Mouse (Mus musculus): ENCODE data around the gene Masp2. TPM values are rescaled to one million over a fixed set of nuclear protein-coding genes. Genes with fewer than 3 reads are reported as not detected.

The Masp2 gene
- polyA plus RNA-seq, 1 experiment from 2014 or later = 0.84 TPM

GRCm38 (mm10) chr4:148595916-148596315, 6.4 kb upstream of the Masp2 start:
- Histone ChIP-seq H3K4me1 (ENCODE audit: control insufficient read depth, insufficient read depth, low read length) (peaks cover 10% of the 10 kb centered on the region), H3K27me3 (replicated peaks; ENCODE audit: control insufficient read depth, insufficient read depth, low read length) (no peaks in the 10 kb centered on the region), H3K27ac (ENCODE audit: low read length) (no peak overlapping the region), H3K9me3 (ENCODE audit: control insufficient read depth, low read length) (peaks cover 4% of the 10 kb centered on the region; the same call in 1 of the 2 replicates), H3K9ac (ENCODE audit: low read depth, low read length) (no peak overlapping the region), H3K4me2 (ENCODE audit: low read depth, low read length) (no peak overlapping the region), H3K36me3 (ENCODE audit: control insufficient read depth, insufficient read depth, low read length) (peaks cover 52% of the 10 kb centered on the region), H3K4me3 (ENCODE audit: low read length) (no peak overlapping the region)
- 84% methylated on average over 6 of the region's 6 CpGs for WGBS
- no peak for ATAC-seq

GRCm38 (mm10) chr4:148596731-148597130, 5.6 kb upstream of the Masp2 start:
- 96% methylated on average over 3 of the region's 3 CpGs for WGBS
- H3K4me2 ChIP-seq (ENCODE audit: low read depth, low read length) = no peak overlapping the region
- peaks cover 4% of the 10 kb centered on the region; the same call in 1 of the 2 replicates for H3K9me3 ChIP-seq (ENCODE audit: control insufficient read depth, low read length)
- no peak overlapping the region for H3K4me3 ChIP-seq (ENCODE audit: low read length)
- ATAC-seq = no peak
- no peaks in the 10 kb centered on the region for H3K27me3 ChIP-seq (replicated peaks; ENCODE audit: control insufficient read depth, insufficient read depth, low read length)
- H3K27ac ChIP-seq (ENCODE audit: low read length) = no peak overlapping the region
- peaks cover 10% of the 10 kb centered on the region for H3K4me1 ChIP-seq (ENCODE audit: control insufficient read depth, insufficient read depth, low read length)
- H3K36me3 ChIP-seq (ENCODE audit: control insufficient read depth, insufficient read depth, low read length) = peaks cover 52% of the 10 kb centered on the region
- no peak overlapping the region for H3K9ac ChIP-seq (ENCODE audit: low read depth, low read length)

DNA sequence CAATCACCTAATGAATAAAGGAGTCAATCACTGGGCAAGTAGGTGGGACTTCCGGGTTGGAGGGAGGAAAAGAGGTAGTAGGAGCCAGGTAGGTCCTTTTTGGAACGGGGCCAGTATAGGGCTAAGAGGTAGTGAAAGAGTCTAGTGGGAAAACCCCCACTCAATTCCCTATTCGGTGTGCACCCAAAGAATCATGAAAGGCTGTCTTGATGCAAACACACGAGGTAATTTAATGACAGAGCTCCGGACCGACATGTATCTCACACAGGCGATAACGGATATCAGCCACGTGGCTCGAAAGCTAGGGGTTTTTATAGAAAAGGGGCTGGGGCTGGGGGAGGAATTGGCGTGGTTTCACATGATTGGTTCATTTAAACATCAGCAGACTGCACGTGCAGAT, 3.5 kb upstream of the Masp2 start:
- Histone ChIP-seq H3K27me3 (replicated peaks; ENCODE audit: control insufficient read depth, insufficient read depth, low read length) (no peaks in the 10 kb centered on the region), H3K36me3 (ENCODE audit: control insufficient read depth, insufficient read depth, low read length) (peaks cover 45% of the 10 kb centered on the region), H3K4me3 (ENCODE audit: low read length) (no peak overlapping the region), H3K4me1 (ENCODE audit: control insufficient read depth, insufficient read depth, low read length) (no peaks in the 10 kb centered on the region), H3K4me2 (ENCODE audit: low read depth, low read length) (no peak overlapping the region), H3K27ac (ENCODE audit: low read length) (no peak overlapping the region), H3K9ac (ENCODE audit: low read depth, low read length) (no peak overlapping the region), H3K9me3 (ENCODE audit: control insufficient read depth, low read length) (peaks cover 4% of the 10 kb centered on the region; the same call in 1 of the 2 replicates)
- 95% methylated on average over 12 of the region's 12 CpGs for WGBS
- ATAC-seq = no peak

GRCm38 (mm10) chr4:148600316-148600715, 2.0 kb upstream of the Masp2 start:
- Histone ChIP-seq H3K9ac (ENCODE audit: low read depth, low read length) (no peak overlapping the region), H3K4me2 (ENCODE audit: low read depth, low read length) (no peak overlapping the region), H3K4me3 (ENCODE audit: low read length) (no peak overlapping the region), H3K36me3 (ENCODE audit: control insufficient read depth, insufficient read depth, low read length) (peaks cover 30% of the 10 kb centered on the region), H3K9me3 (ENCODE audit: control insufficient read depth, low read length) (peaks cover 4% of the 10 kb centered on the region; the same call in 1 of the 2 replicates), H3K4me1 (ENCODE audit: control insufficient read depth, insufficient read depth, low read length) (no peaks in the 10 kb centered on the region), H3K27me3 (replicated peaks; ENCODE audit: control insufficient read depth, insufficient read depth, low read length) (no peaks in the 10 kb centered on the region), H3K27ac (ENCODE audit: low read length) (no peak overlapping the region)
- ATAC-seq = no peak
- WGBS = 84% methylated on average over 4 of the region's 4 CpGs

DNA sequence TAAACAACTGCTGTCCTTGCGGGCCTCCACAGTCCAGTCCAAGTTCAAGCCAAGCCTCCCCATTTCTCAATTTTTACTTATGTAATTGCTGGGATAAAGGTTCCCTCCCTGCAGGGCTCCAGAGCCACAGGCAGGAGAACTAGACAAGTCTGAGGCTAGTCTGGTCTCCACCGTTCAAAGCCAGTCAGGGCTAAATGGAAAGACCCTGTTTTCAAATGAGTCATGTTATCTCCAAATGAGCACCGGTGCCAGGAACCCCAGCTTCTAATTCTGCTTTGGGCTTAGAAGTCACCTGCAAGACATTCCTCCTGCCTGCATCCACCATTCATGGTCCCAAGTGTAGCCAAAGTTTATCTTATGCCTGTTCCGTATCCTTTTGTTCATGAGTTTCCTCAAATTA, 483 bp upstream of the Masp2 start:
- H3K9me3 ChIP-seq (ENCODE audit: control insufficient read depth, low read length) = peaks cover 4% of the 10 kb centered on the region; the same call in 1 of the 2 replicates

GRCm38 (mm10) chr4:148603376-148604139, 1.2 kb downstream of the Masp2 start:
- ATAC-seq = no peak
- no peaks in the 10 kb centered on the region for H3K27me3 ChIP-seq (replicated peaks; ENCODE audit: control insufficient read depth, insufficient read depth, low read length)
- no peak overlapping the region for H3K4me2 ChIP-seq (ENCODE audit: low read depth, low read length)
- H3K4me1 ChIP-seq (ENCODE audit: control insufficient read depth, insufficient read depth, low read length) = no peaks in the 10 kb centered on the region
- H3K36me3 ChIP-seq (ENCODE audit: control insufficient read depth, insufficient read depth, low read length) = peaks cover 5% of the 10 kb centered on the region
- no peak overlapping the region for H3K4me3 ChIP-seq (ENCODE audit: low read length)
- H3K27ac ChIP-seq (ENCODE audit: low read length) = no peak overlapping the region
- H3K9ac ChIP-seq (ENCODE audit: low read depth, low read length) = no peak overlapping the region
- WGBS = 70% methylated on average over 10 of the region's 10 CpGs
- peaks cover 4% of the 10 kb centered on the region; the same call in 1 of the 2 replicates for H3K9me3 ChIP-seq (ENCODE audit: control insufficient read depth, low read length)

More for the DNA sequence above, 483 bp upstream of the Masp2 start:
- no peak overlapping the region for H3K27ac ChIP-seq (ENCODE audit: low read length)
- H3K9ac ChIP-seq (ENCODE audit: low read depth, low read length) = no peak overlapping the region
- H3K36me3 ChIP-seq (ENCODE audit: control insufficient read depth, insufficient read depth, low read length) = peaks cover 17% of the 10 kb centered on the region
- H3K4me2 ChIP-seq (ENCODE audit: low read depth, low read length) = no peak overlapping the region
- H3K4me3 ChIP-seq (ENCODE audit: low read length) = no peak overlapping the region
- WGBS = 83% methylated on average over 4 of the region's 4 CpGs
- H3K27me3 ChIP-seq (replicated peaks; ENCODE audit: control insufficient read depth, insufficient read depth, low read length) = no peaks in the 10 kb centered on the region
- no peak for ATAC-seq
- no peaks in the 10 kb centered on the region for H3K4me1 ChIP-seq (ENCODE audit: control insufficient read depth, insufficient read depth, low read length)

DNA sequence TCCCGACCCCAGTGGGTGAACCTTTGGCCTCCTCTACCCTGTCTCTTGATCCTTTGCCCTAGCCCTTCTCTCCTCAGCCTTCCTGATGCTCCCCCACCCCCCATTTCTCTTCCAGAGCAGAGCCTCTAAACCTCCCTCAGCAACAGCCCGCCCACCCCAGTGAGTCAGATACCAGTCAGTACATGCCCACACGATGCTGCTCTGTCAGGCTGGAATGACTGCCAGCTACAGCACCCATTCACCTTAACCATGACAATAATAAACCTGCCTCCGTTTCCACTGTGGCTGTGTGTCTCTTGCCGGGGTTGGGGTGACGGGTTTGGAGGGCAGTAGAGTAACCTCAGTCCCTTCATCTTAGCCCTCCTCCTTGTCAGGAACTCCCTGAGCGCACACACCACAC, 1.8 kb downstream of the Masp2 start:
- ATAC-seq = no peak
- no peak overlapping the region for H3K27ac ChIP-seq (ENCODE audit: low read length)
- whole genome bisulfite sequencing = 73% methylated on average over 7 of the region's 7 CpGs
- H3K4me1 ChIP-seq (ENCODE audit: control insufficient read depth, insufficient read depth, low read length) = no peaks in the 10 kb centered on the region
- no peak overlapping the region for H3K4me2 ChIP-seq (ENCODE audit: low read depth, low read length)
- no peaks in the 10 kb centered on the region for H3K36me3 ChIP-seq (ENCODE audit: control insufficient read depth, insufficient read depth, low read length)
- no peak overlapping the region for H3K9ac ChIP-seq (ENCODE audit: low read depth, low read length)
- no peaks in the 10 kb centered on the region for H3K27me3 ChIP-seq (replicated peaks; ENCODE audit: control insufficient read depth, insufficient read depth, low read length)
- H3K4me3 ChIP-seq (ENCODE audit: low read length) = no peak overlapping the region
- H3K9me3 ChIP-seq (ENCODE audit: control insufficient read depth, low read length) = no peaks in the 10 kb centered on the region

DNA sequence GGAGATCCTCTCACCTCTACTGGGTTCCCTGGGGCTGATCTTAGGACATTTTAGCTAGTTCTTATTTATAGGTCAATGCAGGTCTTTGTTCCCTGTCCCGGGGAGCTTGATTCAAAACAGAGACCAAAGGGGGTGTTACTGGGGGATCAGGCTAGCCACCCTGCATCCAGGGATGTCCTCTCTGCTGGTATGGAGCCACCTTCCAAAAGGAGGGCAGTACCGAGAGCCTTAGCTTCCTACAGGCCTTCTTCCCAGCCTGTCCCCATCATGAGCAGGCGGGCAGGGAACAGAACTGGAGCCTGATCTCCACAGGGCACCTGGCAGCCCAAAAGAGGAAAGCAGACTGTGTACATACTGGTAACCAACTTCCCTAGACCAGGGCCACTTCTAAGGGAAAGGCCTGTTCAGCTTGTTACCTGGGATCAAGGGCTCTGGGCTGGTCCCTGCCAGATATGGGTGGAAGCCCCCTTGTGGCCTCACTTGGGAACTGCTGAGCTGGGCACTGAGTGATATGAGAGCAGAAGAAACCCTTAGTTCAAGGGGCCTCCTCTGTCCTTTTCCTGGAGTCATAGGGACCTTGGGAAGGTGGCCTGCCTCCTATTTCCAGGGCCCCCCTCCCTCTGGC, 2.3 kb downstream of the Masp2 start:
- Histone ChIP-seq H3K27ac (ENCODE audit: low read length) (no peak overlapping the region), H3K36me3 (ENCODE audit: control insufficient read depth, insufficient read depth, low read length) (no peaks in the 10 kb centered on the region), H3K4me3 (ENCODE audit: low read length) (no peak overlapping the region), H3K4me2 (ENCODE audit: low read depth, low read length) (no peak overlapping the region), H3K9me3 (ENCODE audit: control insufficient read depth, low read length) (no peaks in the 10 kb centered on the region), H3K27me3 (replicated peaks; ENCODE audit: control insufficient read depth, insufficient read depth, low read length) (no peaks in the 10 kb centered on the region), H3K4me1 (ENCODE audit: control insufficient read depth, insufficient read depth, low read length) (no peaks in the 10 kb centered on the region), H3K9ac (ENCODE audit: low read depth, low read length) (no peak overlapping the region)
- WGBS = 91% methylated on average over 3 of the region's 3 CpGs
- ATAC-seq = peak; percentile 61

DNA sequence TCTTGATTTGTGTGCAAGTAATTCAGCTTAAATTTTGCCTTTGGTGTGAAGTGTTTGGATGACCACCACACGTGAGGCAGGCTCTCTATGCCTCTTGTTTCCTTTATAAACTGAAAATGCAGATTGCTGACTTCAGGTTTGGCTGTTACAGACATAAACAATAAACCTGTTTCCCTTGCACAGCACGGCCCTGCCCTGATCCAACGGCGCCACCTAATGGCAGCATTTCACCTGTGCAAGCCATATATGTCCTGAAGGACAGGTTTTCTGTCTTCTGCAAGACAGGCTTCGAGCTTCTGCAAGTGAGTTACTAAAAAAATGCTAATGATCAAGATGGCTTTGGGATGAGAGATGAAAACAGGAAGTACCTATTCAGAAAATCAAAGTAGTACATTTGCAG, 5.4 kb downstream of the Masp2 start:
- H3K27me3 ChIP-seq (replicated peaks; ENCODE audit: control insufficient read depth, insufficient read depth, low read length) = no peaks in the 10 kb centered on the region
- H3K4me1 ChIP-seq (ENCODE audit: control insufficient read depth, insufficient read depth, low read length) = no peaks in the 10 kb centered on the region
- H3K27ac ChIP-seq (ENCODE audit: low read length) = no peak overlapping the region
- H3K36me3 ChIP-seq (ENCODE audit: control insufficient read depth, insufficient read depth, low read length) = no peaks in the 10 kb centered on the region
- no peaks in the 10 kb centered on the region for H3K9me3 ChIP-seq (ENCODE audit: control insufficient read depth, low read length)
- WGBS = 25% methylated on average over 5 of the region's 5 CpGs
- no peak overlapping the region for H3K4me3 ChIP-seq (ENCODE audit: low read length)
- peak; percentile 53; the same call in 1 of the 2 replicates for ATAC-seq
- H3K4me2 ChIP-seq (ENCODE audit: low read depth, low read length) = no peak overlapping the region
- no peak overlapping the region for H3K9ac ChIP-seq (ENCODE audit: low read depth, low read length)
